Mouse (Mus musculus) liver, embryonic 14.5 days (tissue): Measurements from ENCODE around the gene Gadd45a.

Experiments
- CTCF ChIP-seq: IDR thresholded peaks from 2 replicates; pipeline ENCODE4 v1.5.1; 2016; ENCODE audit warnings: antibody characterized with exemption, low read depth, control low read depth
- EP300 ChIP-seq: IDR thresholded peaks from 2 replicates; pipeline ENCODE4 v1.6.1; 2016; ENCODE audit warnings: antibody characterized with exemption, low read depth

- TF ChIP-seq CTCF = peak; percentile 87
- TF ChIP-seq EP300 = peak; percentile 52; the same call in 1 of the 2 replicates
Observed at GRCm38 (mm10) chr6:67036356-67036811, 873 bp downstream of the Gadd45a start.
